In genomic region chr3:33142398-33142797, GRCm38 (mm10) we compare ENCODE assay signal across 8 mouse cellular contexts. TPM values are rescaled to one million over a fixed set of nuclear protein-coding genes. Genes with fewer than 3 reads are reported as not detected.
A peak's percentile ranks its signal among the peaks of the same experiment; 100 is the strongest.
DNase-seq lines count a peak whose midpoint lies in the region; ATAC-seq and TF ChIP-seq lines count a peak whose summit lies in the region.

No protein-coding gene starts in this region.

- H3K4me3 ChIP-seq in cortical plate, adult 2 months (ENCODE audit: insufficient read depth, low read length): peak overlapping the region; percentile 90
- H3K4me3 ChIP-seq in hindbrain, embryonic 11.5 days (ENCODE audit: low read depth, low read length): peak overlapping the region; percentile 63
- H3K4me3 ChIP-seq in liver, embryonic 15.5 days (replicated peaks): peak overlapping the region; percentile 49

- ATAC-seq in hindbrain, embryonic 11.5 days (ENCODE audit: low FRiP score): peak; percentile 58
- ATAC-seq in liver, embryonic 15.5 days (ENCODE audit: insufficient read depth): no peak

- no peaks in the 10 kb centered on the region; the same call in 1 of the 2 replicates for H3K4me1 ChIP-seq in cortical plate, adult 2 months (ENCODE audit: control insufficient read depth, insufficient read depth, low read length)
- H3K4me1 ChIP-seq in hindbrain, embryonic 11.5 days (replicated peaks; ENCODE audit: control insufficient read depth, insufficient read depth, low read length): 0 out of 2 replicates have a peak, but pooled peaks cover 2% of the 10 kb centered on the region
- no peaks in the 10 kb centered on the region for H3K4me1 ChIP-seq in liver, embryonic 15.5 days (replicated peaks)

- no peaks in the 10 kb centered on the region for H3K36me3 ChIP-seq in hindbrain, embryonic 11.5 days (ENCODE audit: control insufficient read depth, insufficient read depth, low read length)
- H3K36me3 ChIP-seq in liver, embryonic 15.5 days (replicated peaks): no peaks in the 10 kb centered on the region

- no peaks in the 10 kb centered on the region for H3K9me3 ChIP-seq in hindbrain, embryonic 11.5 days (ENCODE audit: control insufficient read depth, low read length)
- H3K9me3 ChIP-seq in liver, embryonic 15.5 days (replicated peaks): no peaks in the 10 kb centered on the region

- peak overlapping the region; percentile 60 for H3K9ac ChIP-seq in hindbrain, embryonic 11.5 days (ENCODE audit: low read depth, low read length)
- H3K9ac ChIP-seq in liver, embryonic 15.5 days: no peak overlapping the region

- WGBS in hindbrain, embryonic 11.5 days: 0% methylated on average over 17 of the region's 17 CpGs
- WGBS in liver, embryonic 15.5 days (ENCODE audit: insufficient replicate concordance): 1% methylated on average over 17 of the region's 17 CpGs

- no peaks in the 10 kb centered on the region; the same call in 1 of the 2 replicates for H3K27me3 ChIP-seq in hindbrain, embryonic 11.5 days (ENCODE audit: control insufficient read depth, insufficient read depth, low read length)
- H3K27me3 ChIP-seq in liver, embryonic 15.5 days: peaks cover 24% of the 10 kb centered on the region

- no peak for TF ChIP-seq POLR2A in cortical plate, adult 2 months (IDR thresholded peaks at IDR 0.05; ENCODE audit: extremely low read depth, insufficient read depth, low read length)

- peak overlapping the region; percentile 93 for H3K4me2 ChIP-seq in hindbrain, embryonic 11.5 days (replicated peaks; ENCODE audit: low read depth, low read length)
- peak overlapping the region; percentile 58 for H3K4me2 ChIP-seq in liver, embryonic 15.5 days

- peak; percentile 21 for DNase-seq in layer of hippocampus, adult 11-12 months (ENCODE audit: low spot score)
- no peak for DNase-seq in layer of hippocampus, postnatal 25 days (ENCODE audit: extremely low spot score in 1 of 2, low spot score in 1 of 2)
- DNase-seq in hindbrain, embryonic 11.5 days (ENCODE audit: low spot score): no peak
- no peak for DNase-seq in thymus, postnatal 10 days (ENCODE audit: low spot score in 2 of 2)
- no peak for DNase-seq in MN1 (ENCODE audit: low spot score)
- DNase-seq in spleen, adult 18-20 months: no peak

- no peak for TF ChIP-seq CTCF in cortical plate, adult 2 months (IDR thresholded peaks at IDR 0.05; ENCODE audit: extremely low read depth, insufficient read depth, low read length)

- no peak overlapping the region; the same call in 1 of the 2 replicates for H3K27ac ChIP-seq in cortical plate, adult 2 months (ENCODE audit: insufficient read depth, low read length)
- no peak overlapping the region for H3K27ac ChIP-seq in hindbrain, embryonic 11.5 days (ENCODE audit: low read depth, low read length)
- H3K27ac ChIP-seq in liver, embryonic 15.5 days (replicated peaks): no peak overlapping the region

RNA-seq across cellular contexts. Expression of gene Pex5l, which starts 0.6 kb away (rescaled TPM):
- 100 to 1,000 TPM; 275 to 298 TPM for total RNA-seq in layer of hippocampus, postnatal 25 days (2021)
- polyA plus RNA-seq in cortical plate, adult 2 months (2012; rRNA removed): 113 and 126 TPM in 2 replicates
- polyA plus RNA-seq in hindbrain, embryonic 11.5 days (2014; fragmentation: Nextera tagmentation; extraction: Ambion mirVana): 4.5 and 5.2 TPM in 2 replicates
- polyA plus RNA-seq in liver, embryonic 15.5 days (2015; fragmentation: Nextera tagmentation; extraction: Ambion mirVana): not detected in 2 replicates

Comparison
In these comparisons a context has a peak if more than half of its experiments do, and no peak if none do; other contexts are left out.
1. RNA of gene Pex5l, which starts 0.6 kb away (polyA plus RNA-seq): 113 to 126 TPM in cortical plate, adult 2 months; 4.5 to 5.2 TPM in hindbrain, embryonic 11.5 days and not detected in liver, embryonic 15.5 days; every median in the first group is over 10 times any median in the second.
2. Peak in every context shown above with its lines, with median percentiles within 50 percentile points of each other: H3K4me3 ChIP-seq.